Mouse (Mus musculus) layer of hippocampus, adult 8-10 months (tissue): Measurements from ENCODE around the gene Dusp15. TPM values are rescaled to one million over a fixed set of nuclear protein-coding genes. Genes with fewer than 3 reads are reported as not detected.

Experiments
- DNase-seq, 2 experiments: peaks; one replicate each; pipeline ENCODE4 v3.0.0; 2022; ENCODE audit warnings: low spot score in 2 of 2
- total RNA-seq, 4 experiments: library from RNA; stranded (reverse); gene quantifications; 2 replicates each; pipeline ENCODE4 v1.2.4; 2022

The Dusp15 gene
- total RNA-seq, 4 experiments from 2014 or later: 11.5 to 15.4 (median 12.6) TPM

DNA sequence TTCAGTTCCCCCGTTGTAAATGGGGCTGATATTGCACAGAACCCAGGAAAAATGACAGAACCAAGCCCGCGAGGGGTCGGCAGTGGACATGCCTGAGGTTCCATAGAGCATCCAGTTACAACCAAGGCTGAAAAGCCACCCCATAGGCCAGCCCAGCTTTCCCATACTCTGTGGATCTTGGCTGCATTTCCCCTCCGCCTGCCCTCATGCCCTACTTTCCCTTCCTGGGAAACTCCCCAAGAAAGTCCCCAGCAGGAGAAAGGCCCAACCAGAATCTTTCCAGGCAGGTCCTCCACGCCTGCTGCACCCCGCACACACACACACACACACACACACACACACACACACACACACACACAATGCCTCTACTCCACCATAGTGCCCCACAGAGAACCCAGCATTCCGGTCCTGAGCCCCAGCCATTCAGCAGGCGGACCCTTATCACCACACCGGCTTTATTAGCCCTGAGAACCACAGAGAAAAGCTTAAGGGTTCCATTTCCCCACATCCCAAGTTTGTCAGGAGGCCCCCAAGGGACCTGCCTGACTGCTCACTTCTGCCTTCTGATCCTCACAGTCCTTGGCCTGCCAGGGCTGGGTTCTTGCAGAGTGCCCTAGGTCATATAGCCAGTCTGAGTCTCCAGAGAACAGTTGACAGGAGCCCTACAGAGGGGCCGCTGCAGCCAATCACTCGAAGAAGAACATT lies 19.9 kb downstream of the Dusp15 start:
- no peak for DNase-seq

DNA sequence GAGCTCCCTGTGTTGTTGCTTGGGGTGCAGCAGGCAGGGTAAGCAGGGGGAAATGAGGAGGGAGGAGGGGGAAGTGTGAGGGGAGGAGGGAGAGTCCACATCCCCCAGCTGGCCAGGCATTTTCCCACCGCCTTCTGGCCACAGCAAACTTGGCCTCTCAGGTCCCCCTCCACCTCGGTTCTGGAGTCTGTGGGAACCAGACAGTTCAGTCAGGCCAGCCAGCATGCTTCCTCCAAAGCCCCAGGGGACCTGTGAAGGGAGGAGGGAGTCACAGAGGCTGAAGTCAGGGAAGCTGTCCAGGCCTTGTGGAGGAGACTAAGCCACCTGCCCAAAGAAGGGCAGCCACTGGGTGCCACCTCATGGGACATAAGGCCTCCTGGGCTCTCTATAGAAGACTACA lies 21.2 kb downstream of the Dusp15 start:
- DNase-seq: no peak

DNA sequence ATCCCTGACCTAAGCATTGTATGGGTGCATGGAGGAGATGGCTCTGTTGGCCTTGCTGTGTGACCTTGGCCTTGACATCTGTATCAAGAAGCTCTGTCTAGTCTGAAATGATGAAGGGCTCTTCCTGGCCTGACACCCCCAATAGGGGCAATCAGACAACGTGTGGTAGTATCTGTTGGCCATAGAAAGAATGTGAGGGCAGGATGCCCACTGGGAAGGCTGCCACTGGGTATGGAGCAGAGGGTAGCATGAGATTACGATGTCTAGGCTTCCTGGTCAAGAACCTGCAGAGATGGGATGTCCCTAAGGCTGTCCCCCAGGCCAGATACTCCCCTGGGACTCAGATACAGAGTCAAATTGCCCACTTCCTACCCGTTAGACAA lies 22.5 kb downstream of the Dusp15 start:
- DNase-seq: no peak

DNA sequence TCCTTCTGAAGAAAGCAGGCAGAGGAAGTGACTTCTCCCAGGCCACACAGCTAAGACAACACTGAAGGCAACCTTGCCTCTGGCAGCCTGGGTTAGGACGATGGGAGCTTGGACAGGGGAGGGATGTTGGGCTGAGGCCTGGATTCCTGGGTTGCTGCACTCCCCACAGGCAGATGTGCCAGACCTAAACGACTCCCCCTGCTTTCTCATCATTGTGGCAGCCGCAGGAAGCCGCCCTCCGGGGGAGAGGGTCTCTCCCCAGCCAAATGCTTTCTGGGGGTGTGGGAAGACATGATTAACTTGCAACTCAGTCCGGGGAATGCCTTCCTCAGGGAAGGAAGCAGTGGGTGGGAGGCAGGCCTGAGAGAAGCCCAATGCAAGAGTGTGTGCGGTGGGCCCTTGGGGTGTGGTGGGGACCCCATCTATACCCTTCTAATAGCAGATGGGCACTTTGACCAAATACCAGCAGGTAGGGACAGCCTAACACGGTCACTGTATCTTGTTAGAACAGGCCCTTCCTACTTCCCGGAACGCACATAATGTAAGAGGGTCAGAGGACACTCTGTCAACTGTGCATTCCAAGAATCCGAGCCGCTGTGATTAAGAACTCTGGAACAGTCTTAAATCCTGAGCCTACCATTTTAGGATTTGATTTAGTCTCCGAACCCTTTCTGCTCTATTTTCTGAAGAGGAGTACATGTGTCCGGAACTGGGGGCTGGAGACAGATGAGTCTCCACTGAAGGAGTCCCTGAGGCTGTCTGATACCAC lies 23.1 kb downstream of the Dusp15 start:
- DNase-seq: no peak

DNA sequence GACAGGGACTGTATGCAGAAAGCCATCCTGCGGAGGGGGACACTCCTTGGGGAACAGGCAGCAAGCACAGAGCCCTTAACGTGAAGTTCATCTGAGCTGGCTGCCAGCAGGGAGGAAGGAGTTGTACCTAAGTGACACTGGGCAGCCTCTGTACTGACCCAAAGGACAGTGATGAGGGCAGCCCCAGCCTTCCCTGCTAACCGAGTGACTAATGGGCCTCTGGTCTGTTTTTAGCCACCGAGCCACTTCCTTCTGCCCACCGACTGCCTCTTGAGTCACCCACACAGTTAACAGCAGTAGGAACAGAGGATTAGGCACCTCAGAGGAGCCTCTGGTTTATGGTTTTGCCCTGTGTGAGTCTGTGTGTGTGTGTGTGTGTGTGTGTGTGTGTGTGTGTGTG lies 24.1 kb downstream of the Dusp15 start:
- no peak for DNase-seq

DNA sequence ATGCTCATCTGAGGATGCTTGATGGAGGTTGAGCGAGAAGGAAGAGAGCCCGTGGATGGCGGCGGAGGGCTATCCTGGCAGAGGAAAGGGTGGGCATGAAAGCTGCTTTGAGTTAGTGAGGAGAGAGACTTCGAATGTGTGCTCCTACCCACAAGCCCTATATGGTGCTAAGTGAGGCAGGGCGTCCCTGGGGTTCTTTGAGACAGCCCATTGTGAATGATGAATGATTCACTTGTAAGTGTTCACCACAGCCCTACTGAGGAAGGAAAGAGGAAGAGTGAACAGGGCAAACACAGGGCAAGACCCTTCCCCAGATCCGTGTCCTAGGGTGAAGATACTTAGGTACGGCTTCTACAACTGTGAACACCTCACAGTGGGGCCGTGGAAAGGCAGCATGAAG lies 24.6 kb downstream of the Dusp15 start:
- no peak for DNase-seq

DNA sequence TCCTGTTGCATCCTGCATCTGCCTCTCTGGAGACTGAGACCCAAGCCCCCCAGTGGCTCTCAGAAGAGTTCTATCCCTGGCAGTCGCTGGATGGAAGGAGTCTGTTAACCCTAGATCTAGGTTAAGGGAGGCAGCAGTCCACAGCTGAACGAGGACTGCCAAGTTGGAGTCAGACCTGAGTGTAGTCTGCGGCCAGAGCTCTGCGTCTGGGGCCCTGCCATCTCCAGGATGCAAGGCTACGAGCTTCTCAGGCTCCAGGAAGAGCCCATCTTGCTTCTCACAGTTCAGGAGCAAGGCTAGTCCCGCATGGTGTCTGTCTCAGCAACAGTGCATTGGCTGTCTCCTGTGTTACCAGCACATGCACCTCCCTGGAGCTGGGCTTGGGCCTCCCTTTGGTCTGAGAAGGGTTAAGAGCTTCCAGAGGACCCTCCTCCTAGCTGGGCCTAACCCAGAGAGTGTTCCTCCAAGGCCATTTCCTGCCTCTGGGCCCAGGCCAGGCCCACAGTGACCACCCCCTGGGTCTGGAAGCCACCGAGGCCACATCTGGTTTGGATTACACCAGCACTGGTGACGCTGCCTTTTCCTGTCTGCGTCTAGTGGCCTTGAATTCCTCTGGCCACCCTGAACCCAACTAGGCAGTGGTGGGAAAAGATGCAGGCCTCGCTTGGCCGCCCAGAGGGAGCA lies 26.2 kb downstream of the Dusp15 start:
- DNase-seq: no peak

DNA sequence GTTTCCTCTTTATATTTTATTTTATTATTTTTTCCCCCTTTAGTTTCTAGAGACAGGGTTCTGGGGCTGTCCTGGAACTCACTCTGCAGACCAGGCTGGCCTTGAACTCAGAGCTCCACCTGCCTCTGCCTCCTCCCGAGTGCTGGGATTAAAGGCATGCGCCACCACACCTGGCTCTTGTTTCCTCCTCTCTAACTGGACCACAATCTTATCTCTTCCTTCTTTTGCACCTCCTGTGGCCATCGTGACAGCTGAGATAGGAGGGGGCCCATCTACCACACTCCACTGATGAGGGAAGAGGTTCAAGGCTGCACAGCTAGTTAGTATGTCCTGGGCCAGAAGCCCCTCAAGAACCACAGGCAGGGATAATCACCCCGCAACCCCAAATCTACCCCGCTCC lies 27.0 kb downstream of the Dusp15 start:
- DNase-seq: no peak

DNA sequence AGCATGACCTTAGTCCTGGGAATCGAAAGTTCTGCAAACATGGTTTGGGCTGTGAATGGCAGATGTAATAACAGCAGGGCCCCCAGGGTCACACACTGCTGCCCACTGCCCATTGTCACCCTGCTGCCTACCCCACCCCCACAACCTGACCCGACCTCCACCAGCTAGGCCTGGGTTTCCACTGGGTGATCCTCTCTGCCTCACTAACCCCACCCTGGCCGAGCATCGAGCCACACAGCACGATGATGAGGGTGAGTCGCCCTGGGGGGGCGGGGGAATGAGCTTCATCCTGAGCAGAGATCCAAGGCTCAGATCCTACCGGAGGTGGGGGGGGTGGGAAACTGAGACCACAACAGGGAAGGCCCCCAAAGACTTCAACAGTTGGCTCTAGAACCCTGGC lies 27.4 kb downstream of the Dusp15 start:
- DNase-seq: no peak

DNA sequence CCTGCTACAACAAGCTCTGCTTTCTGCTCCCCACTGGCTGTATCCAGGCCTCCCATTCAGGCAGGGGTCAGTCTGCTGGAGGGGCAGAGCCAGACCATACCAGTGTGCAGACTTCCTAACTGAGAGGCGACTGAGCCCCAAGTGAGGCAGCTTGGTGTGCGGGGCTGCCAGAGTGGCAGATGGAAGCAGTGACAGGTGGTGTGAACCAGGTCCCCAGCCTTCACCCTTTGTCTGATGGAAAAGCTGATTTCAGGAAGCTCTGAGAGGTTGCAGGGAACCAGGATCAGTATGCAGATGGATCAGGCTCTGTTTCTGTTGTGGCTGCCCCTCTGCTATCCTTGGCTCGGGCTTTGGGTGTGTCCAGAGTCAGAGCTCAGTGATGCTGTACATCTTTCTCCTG lies 27.9 kb downstream of the Dusp15 start:
- no peak for DNase-seq

DNA sequence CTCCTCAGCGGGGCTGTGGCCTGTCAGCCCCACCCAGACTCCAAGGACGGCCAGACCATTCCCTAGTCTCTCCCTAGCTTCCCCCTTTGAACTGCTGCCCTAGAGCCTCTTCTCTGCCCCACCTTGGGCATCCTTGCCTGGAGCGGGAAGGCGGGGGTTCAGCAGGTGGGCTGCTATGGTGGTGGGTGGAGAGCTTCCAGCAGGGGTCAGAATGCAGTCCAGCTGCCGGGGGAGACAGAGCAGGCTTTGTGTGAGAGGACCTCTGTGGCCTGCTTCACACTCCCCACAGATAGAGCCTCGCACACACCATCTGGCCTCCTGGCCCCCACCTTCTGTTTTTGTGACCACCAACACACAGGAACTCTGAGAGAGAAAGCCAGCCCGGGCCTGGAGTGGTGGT lies 29.1 kb downstream of the Dusp15 start:
- DNase-seq: no peak

DNA sequence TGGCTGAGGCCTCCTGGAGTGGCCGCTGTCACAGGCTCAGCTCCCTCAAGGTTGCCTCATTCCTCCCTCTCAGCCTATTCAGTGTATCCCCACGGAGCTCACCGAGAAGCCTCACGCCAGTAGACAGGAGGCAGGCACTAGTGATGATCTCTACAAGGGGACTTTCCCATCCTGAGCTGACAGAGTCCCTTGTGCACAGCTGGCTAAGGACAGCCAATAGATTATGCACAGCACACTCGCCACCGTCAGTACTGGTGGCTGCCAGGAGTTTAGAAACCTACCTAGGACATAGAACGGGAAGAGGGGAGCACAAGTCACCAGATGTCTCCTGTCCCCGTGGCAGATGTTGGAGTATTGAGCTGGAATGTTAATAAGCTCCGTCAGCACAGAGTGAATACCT lies 33.8 kb downstream of the Dusp15 start:
- no peak for DNase-seq

DNA sequence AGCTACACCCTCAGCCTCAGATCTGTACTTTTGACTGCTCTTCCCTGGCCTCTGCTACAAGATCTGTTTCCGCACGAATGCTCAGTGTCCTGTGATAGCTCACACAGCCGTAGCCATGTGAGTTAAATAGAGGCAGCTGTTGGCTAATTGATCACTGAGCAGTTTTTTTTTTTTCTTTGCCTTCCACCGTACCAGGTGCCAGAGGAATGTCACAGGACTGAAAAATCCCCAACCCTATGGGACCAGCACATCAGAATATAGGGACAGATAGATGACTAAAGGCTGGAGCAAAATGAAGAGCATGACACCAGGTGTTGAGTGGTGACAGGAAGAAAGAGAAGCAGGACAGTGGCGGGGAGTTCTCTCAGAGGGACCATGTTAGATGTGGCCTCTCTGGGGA lies 35.4 kb downstream of the Dusp15 start:
- DNase-seq: no peak

DNA sequence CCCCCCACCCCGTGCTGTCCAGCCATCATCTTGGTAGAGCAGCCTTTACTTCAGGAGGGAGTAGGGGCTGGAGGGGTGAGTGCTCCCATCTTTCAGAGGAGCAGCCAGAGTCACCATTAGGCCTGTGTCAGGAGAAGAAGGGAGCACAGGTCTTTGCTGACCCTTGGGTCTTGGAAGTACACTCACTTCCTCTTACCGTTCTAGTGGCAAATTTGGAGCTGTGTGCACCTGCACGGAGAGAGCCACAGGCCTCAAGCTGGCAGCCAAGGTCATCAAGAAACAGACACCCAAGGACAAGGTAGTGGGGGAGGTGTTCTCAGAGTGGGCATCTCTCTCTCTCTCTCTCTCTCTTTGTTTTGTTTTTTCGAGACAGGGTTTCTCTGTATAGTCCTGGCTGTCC lies 36.0 kb downstream of the Dusp15 start:
- no peak for DNase-seq

DNA sequence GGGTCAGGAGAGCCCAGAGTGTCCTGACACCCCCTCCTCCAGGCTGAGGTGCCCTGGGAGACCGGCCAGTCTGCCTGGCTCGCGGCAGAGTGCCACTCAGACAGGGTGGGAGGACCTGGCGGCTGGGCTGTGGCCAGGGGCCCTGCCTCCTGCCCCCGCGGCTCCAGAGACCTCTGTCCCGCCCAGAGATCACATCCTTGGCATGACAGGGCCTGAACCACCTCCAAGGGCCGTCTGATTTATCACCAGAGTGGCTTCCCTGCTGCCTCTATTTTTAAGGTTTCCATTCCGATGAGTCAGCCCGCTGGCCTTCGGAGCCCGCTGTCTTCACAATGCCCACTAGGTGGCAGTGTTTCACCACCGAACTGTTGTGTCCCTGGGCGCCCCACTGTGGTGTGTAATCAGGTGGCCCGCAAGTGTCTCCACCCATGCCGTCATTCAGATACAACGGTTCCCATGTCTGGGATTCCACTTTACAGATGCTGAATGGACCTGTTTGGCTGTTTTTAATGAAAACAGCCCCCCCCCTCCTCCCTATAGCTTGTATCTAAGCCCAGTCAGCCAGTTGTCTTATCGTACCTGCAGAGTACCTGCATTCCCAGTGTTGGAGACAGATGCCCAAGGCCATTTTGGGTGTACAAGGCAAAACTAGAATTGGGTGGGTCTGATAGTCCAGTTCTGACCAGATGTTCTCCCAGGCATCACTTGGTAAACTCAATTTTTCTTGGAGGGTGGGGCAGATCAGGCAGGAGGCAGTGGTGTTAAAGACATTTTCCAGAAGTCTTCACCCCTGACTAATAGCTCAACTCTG lies 37.0 kb downstream of the Dusp15 start:
- peak; percentile 75 to 89 for DNase-seq

DNA sequence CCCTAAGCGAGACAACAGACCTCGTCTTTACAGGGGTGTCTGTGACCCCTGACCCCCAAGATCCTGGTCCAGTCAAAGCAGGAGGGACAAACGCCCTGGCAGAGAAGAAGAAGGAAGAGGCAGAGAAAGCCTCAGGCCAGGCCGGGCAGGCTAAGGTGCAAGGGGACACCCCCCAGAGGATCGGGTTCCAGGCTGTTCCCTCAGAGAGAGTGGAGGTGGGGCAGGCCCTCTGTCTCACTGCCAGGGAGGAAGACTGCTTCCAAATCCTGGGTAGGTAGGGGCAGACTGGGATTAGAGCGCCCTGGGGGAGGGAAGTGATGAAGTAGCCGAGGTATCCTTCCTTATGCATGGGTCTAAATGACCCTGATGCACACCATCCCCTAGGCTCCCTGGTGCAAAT lies 38.0 kb downstream of the Dusp15 start:
- DNase-seq: no peak

DNA sequence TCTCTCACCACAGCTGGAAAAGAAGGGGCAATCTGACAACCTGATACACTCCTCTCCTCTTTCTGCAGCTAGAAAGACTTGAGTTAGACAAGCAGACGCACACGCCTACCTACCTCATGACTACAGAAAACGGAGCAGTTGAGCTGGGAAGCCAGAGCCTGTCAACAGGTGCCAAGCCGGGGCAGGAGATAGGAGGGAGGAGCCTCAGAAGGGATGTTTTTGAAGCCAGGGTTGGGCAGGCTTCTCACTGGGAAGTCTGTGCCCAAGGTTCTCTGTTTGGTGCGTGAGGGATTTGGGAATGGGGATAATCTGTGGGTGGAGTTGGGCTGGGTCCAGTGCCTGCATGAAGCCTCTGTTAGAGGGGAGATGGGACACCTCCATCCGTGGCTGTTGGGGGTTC lies 40.1 kb downstream of the Dusp15 start:
- DNase-seq: no peak

DNA sequence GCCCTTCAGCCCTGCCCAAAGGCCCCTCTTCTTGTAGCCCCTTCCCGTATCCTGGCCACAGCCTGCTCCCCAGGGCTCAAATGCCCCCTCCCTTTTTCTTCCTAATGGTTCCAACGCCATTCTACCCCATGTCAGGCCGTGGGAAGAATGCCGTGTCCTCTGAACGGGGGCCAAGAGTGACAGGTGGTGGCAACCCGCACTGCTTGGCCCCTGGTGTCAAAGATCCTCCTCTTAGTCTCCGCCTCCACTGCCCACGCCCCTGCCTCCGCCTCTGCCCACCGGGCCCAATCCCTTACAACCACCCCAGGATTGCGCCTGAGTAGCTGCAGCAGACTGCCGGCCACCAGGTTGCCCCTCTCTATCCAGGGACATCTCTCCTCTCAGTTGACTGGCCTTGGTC lies 40.5 kb downstream of the Dusp15 start, which contains the start of gene Mylk2:
TSS of gene Mylk2 (plus strand) at position 322 of the 400 bp plus-strand sequence.
- DNase-seq: no peak

DNA sequence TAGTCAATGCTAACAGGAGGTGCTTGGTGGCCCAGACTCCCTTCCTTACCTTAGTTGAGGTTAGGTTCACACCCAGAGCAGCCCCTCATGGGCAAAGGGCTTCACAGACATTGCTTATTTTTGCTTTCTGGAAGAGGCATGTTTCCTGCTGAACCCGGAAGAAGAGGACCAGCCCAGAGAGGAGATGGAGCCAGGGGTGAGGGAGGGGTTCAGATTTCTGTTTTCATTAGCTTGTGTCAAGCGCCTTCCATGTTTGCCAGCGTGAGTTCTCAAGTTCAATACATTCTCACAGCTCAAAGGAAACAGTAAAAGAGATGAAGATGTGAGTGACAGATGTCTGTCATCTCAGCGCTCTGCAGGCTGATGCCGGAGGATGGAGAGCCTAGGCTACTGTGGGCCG lies 41.6 kb downstream of the Dusp15 start:
- DNase-seq: no peak

DNA sequence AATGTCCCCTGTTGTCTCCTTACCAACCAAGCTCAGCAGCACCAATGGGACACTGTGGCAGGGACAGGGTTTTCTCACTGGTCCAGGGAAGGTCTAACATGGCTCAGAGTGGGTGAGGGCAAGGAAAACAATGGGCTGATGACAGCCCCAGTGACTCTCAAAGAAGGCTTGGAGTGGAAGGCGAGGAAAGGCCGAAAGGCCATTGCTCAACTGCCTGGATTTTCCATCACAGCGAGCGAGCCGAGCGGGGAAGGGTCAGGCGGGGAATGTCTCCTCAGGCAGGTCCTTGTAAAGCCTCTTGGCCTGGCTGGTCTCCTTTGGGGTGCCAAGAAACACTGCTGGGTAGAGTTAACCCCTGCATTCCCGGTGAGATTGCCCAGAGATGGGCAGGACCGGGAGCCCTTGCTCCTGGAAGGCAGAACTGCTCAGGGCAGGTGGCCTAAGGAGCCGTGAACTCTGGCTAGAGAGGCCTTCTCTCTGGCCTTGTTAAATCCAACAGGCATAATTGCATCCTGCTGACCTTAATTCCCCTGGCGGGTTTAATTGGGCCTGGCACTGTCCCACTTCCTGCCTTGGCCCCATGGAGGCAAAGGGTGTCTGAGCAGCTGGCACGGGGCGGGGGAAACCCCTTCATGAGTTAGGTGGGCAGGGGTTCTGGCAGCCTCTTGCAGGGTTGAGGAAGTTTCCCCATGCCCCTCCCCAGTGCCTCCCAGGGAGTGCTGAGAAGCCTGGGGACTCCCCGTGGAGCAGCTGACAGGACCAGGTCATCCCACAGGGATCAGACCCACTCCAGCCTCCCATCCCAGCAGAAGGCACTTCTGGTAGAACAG lies 44.2 kb downstream of the Dusp15 start:
- no peak for DNase-seq
